Mouse (Mus musculus): ENCODE data around the gene Brd4. TPM values are rescaled to one million over a fixed set of nuclear protein-coding genes. Genes with fewer than 3 reads are reported as not detected.
A peak's percentile ranks its signal among the peaks of the same experiment; 100 is the strongest.

Brd4 gene
- total and polyA plus RNA-seq, 3 experiments, result 12.3 to 91.4 TPM; not detected in 1

DNA sequence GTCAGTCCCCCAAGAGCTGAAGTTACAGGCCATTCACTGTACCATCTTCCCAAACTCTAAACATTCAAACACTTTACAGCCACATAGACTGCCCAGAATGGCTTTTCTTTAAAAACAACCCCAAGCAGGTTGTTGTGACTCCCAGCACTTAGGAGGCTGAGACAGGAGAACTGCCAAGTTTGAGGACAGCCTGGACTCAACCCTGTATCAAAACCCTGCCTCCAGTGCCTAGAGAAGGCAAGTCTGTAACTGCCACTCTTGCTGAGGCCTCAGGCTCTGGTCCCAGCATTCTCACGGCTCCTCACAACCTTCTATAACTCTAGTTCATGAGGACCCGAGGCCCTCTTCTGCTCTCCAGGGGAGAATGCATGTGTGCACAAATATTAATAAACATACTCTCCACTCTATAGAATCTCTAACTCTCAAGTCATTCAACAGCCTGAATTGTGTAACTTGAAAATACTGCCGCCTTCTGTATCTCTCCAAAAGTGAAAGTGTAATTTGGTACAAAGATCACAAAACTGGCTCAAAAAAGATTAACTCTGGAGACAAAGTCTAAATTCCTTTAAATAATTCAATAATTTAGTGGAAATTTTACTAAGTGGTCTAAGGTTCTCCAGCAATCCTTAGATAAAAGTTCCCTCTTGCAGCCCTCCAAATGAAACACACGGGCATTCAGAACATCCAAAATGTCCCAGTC is 2.8 kb downstream of the Brd4 start:
- no peaks in the 10 kb centered on the region for H3K9me3 ChIP-seq (replicated peaks; ENCODE audit: insufficient read depth, low read length)
- H3K27ac ChIP-seq (ENCODE audit: control insufficient read depth, low read depth, low read length), result no peak overlapping the region
- peaks cover 75% of the 10 kb centered on the region for H3K79me2 ChIP-seq (ENCODE audit: control insufficient read depth, insufficient read depth, low read length, poor library complexity)
- H3K36me3 ChIP-seq (ENCODE audit: control insufficient read depth in 1 of 2, insufficient read depth in 2 of 2, low read length in 2 of 2), result peaks cover 6 to 52% of the 10 kb centered on the region in 2 experiments
- H3K4me3 ChIP-seq (ENCODE audit: control insufficient read depth in 1 of 2, insufficient read depth in 1 of 2, low read depth in 2 of 2, low read length in 2 of 2), result peak overlapping the region in 1 of 2 experiments; percentile 26; a peak in 2 of 4 replicates
- DNase-seq (ENCODE audit: low read depth, low spot score), result no peak
- H3K27me3 ChIP-seq (ENCODE audit: control insufficient read depth in 1 of 2, insufficient read depth in 2 of 2, low read length in 2 of 2), result no peaks in the 10 kb centered on the region
- H3K4me1 ChIP-seq (ENCODE audit: control insufficient read depth in 1 of 2, insufficient read depth in 2 of 2, low read length in 2 of 2), result peaks cover 12 to 13% of the 10 kb centered on the region in 2 experiments
- H3K9ac ChIP-seq (ENCODE audit: control insufficient read depth, low read depth, low read length, poor library complexity, severe bottlenecking), result peak overlapping the region; percentile 3; the same call in 1 of the 2 replicates
- no peak for TF ChIP-seq NRF1 (IDR thresholded peaks at IDR 0.05; ENCODE audit: insufficient read depth, low read depth, low read length, poor library complexity, severe bottlenecking)
- TF ChIP-seq SIN3A (IDR thresholded peaks at IDR 0.05; ENCODE audit: low read length), result 0 out of 2 replicates have a peak, but pooled peaks have one; percentile 28
- TF ChIP-seq RCOR1 (IDR thresholded peaks at IDR 0.05; ENCODE audit: low read depth, low read length), result 0 out of 2 replicates have a peak, but pooled peaks have one; percentile 2

DNA sequence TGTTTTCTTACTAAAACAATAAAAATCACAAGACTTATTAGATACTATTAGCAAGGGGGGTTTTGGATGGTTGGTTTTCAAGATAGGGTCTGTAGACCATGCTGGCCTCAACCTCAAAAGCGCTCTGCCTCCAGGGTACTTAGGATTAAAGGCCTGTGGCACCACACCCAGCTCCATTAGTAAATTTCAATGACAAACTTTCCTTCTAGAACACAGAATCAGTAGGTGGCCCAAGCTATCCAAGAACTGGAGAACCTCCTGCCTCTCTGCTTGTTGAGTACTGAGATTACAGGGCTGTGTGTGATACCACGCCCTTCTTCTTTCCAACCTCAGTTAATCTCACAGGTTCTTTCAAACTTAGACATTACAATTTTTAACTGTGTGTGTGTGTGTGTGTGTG is 3.4 kb downstream of the Brd4 start:
- Histone ChIP-seq H3K4me1 (ENCODE audit: control insufficient read depth in 1 of 2, insufficient read depth in 2 of 2, low read length in 2 of 2) (peaks cover 14 to 16% of the 10 kb centered on the region in 2 experiments), H3K27me3 (ENCODE audit: control insufficient read depth in 1 of 2, insufficient read depth in 2 of 2, low read length in 2 of 2) (no peaks in the 10 kb centered on the region), H3K36me3 (ENCODE audit: control insufficient read depth in 1 of 2, insufficient read depth in 2 of 2, low read length in 2 of 2) (peaks cover 6 to 57% of the 10 kb centered on the region in 2 experiments), H3K27ac (ENCODE audit: control insufficient read depth, low read depth, low read length) (no peak overlapping the region), H3K9ac (ENCODE audit: control insufficient read depth, low read depth, low read length, poor library complexity, severe bottlenecking) (no peak overlapping the region; the same call in 1 of the 2 replicates), H3K79me2 (ENCODE audit: control insufficient read depth, insufficient read depth, low read length, poor library complexity) (peaks cover 81% of the 10 kb centered on the region), H3K9me3 (replicated peaks; ENCODE audit: insufficient read depth, low read length) (no peaks in the 10 kb centered on the region), H3K4me3 (ENCODE audit: control insufficient read depth in 1 of 2, insufficient read depth in 1 of 2, low read depth in 2 of 2, low read length in 2 of 2) (no peak overlapping the region)
- TF ChIP-seq RCOR1 (IDR thresholded peaks at IDR 0.05; ENCODE audit: low read depth, low read length) (0 out of 2 replicates have a peak, but pooled peaks have one; percentile 37), NRF1 (IDR thresholded peaks at IDR 0.05; ENCODE audit: insufficient read depth, low read depth, low read length, poor library complexity, severe bottlenecking) (no peak)
- DNase-seq (ENCODE audit: low read depth, low spot score), result no peak

DNA sequence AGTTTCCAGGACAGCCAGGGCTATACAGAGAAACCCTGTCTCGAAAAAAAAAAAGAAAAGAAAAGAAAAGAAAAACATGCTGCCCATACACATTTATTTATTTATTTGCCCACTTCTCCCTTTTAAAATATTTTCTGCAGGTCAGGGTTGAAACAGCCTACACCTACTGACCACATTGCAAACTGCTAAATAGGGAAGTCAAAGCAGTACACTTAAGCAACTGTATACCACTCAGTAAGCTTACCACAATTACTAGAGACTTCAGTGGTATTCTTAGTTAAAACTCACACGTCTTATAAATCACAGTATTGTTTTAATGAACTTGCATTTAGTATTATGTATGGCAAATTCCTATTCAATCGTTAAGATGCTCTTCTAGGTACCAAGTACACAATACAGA is 3.9 kb downstream of the Brd4 start:
- Histone ChIP-seq H3K36me3 (ENCODE audit: control insufficient read depth in 1 of 2, insufficient read depth in 2 of 2, low read length in 2 of 2) (peaks cover 6 to 59% of the 10 kb centered on the region in 2 experiments), H3K4me1 (ENCODE audit: control insufficient read depth in 1 of 2, insufficient read depth in 2 of 2, low read length in 2 of 2) (peaks cover 19 to 22% of the 10 kb centered on the region in 2 experiments), H3K9me3 (replicated peaks; ENCODE audit: insufficient read depth, low read length) (no peaks in the 10 kb centered on the region), H3K79me2 (ENCODE audit: control insufficient read depth, insufficient read depth, low read length, poor library complexity) (peaks cover 84% of the 10 kb centered on the region), H3K4me3 (ENCODE audit: control insufficient read depth in 1 of 2, insufficient read depth in 1 of 2, low read depth in 2 of 2, low read length in 2 of 2) (no peak overlapping the region), H3K27me3 (ENCODE audit: control insufficient read depth in 1 of 2, insufficient read depth in 2 of 2, low read length in 2 of 2) (no peaks in the 10 kb centered on the region), H3K27ac (ENCODE audit: control insufficient read depth, low read depth, low read length) (no peak overlapping the region), H3K9ac (ENCODE audit: control insufficient read depth, low read depth, low read length, poor library complexity, severe bottlenecking) (no peak overlapping the region)
- peak; percentile 47 for DNase-seq (ENCODE audit: low read depth, low spot score)
- TF ChIP-seq MAX (IDR thresholded peaks at IDR 0.05; ENCODE audit: low read length), result no peak
- TF ChIP-seq ETS1 (IDR thresholded peaks at IDR 0.05; ENCODE audit: low read depth, low read length), result no peak
- no peak for TF ChIP-seq JUND (IDR thresholded peaks at IDR 0.05; ENCODE audit: low read depth, low read length)
- TF ChIP-seq EP300 (IDR thresholded peaks at IDR 0.05; ENCODE audit: low read depth in 1 of 2, low read length in 2 of 2), result no peak
- TF ChIP-seq MEF2A (IDR thresholded peaks at IDR 0.05; ENCODE audit: extremely low read depth, insufficient replicate concordance, low read depth, low read length, poor library complexity, severe bottlenecking), result no peak
- TF ChIP-seq RCOR1 (IDR thresholded peaks at IDR 0.05; ENCODE audit: low read depth, low read length), result no peak

All from MEL (cell line).